Mouse (Mus musculus) small intestine, adult 2 months (tissue): Measurements from ENCODE around the gene Gid8.

Experiments used
- CTCF ChIP-seq: fragments of 200-500 bp; IDR thresholded peaks from 2 replicates; pipeline ENCODE4 v1.5.1; 2012; ENCODE audit warnings: low read depth, mild to moderate bottlenecking, control low read depth, inconsistent platforms, low read length, moderate library complexity, mixed read lengths; ENCODE audit not compliant: insufficient replicate concordance, insufficient read length; ENCODE audit errors: extremely low read depth
- POLR2A ChIP-seq: fragments of 200-500 bp; IDR thresholded peaks from 2 replicates; pipeline ENCODE4 v1.6.1; 2012; ENCODE audit warnings: low read depth, mild to moderate bottlenecking, control low read depth, inconsistent platforms, low read length, moderate library complexity

- no peak for TF ChIP-seq CTCF
- no peak for TF ChIP-seq POLR2A
These were observed 49.4 kb upstream of the Gid8 start for GRCm38 (mm10) chr2:180660521-180660920.
